Mouse (Mus musculus) retina, adult 2 months (tissue): Measurements from ENCODE around the gene Tango6.
A peak's percentile ranks its signal among the peaks of the same experiment; 100 is the strongest.

Experiments used
- DNase-seq: peaks from one replicate; pipeline ENCODE4 v3.0.0-alpha.2; 2012; ENCODE audit warnings: low read depth, low spot score

Gene Tango6

DNA sequence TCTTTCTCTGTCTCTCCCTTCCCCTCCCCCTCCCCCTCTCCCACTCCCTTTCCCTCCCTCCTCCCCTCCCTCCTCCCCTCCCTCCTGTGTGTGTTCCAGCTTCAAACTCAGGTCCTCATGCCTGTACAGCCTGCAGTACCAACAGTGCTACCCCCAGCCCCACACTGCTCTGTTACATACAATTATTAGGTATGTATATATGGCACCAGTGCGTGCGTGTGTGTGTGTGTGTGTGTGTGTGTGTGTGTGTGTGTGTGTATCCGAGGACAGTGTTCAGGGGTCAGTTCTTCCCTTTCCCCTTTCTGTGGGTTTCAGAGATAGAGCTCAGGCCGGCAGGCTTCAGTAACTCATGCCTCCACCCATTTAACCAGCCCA is 134.3 kb downstream of the Tango6 start:
- DNase-seq: no peak

DNA sequence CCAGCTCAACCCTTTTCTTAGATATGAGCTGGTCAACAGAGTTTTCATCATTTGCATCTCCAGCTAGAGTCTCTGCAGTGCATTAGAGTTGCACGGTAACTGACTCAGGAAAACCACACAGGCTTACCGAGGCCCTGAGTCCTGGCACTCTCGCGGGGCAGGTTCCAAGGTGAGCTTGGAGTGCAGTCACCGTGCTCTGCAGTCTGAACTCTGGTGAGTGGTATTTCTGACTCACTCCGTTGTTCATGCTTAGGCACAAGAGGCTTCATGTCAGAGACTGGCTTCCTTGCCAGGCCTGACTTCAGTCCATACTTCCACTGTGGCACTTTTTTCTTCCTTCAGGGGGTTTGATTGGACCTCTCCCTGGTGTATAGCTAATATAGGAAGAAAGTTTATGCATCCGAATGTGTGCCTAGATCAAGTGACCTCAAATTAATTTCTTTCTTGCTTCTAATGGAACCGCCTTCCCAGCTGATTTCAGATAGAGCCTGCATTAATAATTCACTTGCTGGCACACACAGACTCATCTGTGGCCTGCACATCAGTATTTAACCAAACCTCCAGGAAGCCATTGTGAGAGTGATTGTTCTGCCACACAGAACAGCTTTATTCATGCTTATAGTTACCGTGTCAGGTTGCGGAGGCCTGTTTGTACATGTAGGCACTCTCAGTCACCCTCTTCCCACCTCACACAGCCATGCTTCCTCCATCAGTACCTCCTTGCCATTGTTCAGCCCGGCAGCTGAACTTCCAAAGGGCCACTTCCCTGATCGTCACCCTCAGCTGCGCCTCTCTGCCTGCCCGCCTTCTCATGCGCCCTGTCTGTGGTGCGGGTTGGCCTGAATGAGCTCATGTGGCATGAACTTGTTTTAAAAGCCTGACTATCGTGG is 136.0 kb downstream of the Tango6 start:
- no peak for DNase-seq

DNA sequence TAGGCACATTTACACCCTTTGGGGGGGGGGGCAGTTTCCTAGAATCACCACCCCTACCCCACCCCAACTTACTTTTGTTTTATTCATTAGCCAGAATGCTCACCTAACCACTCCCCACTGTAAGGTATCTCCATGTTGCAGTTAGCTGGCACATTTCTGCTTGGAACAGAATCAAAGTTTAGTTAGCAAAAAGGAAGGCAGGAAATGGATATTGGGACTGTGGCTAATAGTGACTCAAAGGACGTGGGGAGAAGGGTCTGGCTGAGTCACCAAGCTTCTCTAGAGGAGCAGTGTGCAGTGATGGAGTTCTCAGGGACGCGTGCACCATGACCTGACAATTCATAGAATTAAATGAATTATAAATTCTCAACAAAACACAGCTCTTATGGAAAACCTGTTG is 136.7 kb downstream of the Tango6 start:
- DNase-seq: no peak

DNA sequence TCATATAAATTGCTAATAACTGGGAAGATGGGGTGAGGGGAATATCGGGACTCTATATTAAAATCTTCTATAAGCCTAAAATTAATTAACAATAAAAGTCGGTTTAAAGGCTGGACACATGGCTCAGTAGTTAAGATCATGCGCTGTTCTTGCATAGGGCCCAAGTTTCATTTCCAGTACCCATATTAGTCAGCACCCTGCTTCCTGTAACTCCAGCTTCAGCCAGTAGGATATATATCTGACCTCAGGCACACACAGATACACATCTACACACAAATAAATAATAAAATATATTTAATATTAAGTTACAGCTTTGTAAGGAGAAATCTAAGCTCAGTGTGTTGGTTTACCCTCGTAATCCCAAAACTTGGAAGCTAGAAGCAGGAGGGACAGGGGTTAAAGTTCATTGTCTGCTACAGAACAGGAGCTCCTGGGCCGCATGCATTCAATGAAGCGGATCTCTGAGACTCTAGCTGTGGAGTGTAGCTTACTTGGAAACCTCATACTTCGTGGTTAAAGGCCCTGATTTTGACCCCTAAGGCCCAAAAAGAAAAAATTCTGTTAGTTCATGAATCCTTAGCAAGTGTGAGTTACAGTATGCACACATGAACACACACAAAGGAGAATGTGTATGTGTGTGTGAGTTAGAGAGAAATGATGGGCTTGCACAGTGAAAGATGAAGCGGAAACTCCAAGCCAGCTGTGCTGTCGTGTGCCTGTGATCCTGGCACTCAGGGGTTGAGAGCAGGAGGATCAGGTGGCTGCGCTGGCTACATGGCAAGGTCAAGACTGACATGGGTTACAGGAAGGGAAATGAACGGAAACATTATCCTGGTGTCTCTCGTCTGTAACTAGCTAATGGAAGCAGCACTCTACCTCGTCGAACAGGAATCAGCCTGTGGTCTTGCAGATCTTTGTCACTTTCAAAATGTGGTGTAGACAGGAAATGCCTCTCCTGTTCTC is 138.0 kb downstream of the Tango6 start:
- no peak for DNase-seq

DNA sequence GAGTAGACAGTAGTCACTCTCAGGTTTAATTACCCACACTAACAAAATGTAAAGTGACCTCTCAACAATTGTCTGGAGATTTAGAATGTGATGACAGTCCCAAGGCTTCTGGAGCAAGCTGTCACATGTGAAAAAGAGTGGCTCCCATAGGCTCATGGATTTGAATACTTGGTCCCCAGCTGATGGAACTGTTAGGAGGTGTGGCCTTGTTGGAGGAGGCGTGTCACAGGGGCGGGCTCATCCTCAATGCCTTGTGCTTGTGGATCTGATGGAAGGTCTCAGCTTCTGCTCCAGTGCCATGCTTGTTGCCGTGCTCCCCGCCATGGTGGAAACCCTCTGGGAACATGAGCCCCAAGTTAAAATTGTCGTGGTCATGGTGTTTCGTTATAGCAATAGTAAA is 146.1 kb downstream of the Tango6 start:
- DNase-seq: no peak

DNA sequence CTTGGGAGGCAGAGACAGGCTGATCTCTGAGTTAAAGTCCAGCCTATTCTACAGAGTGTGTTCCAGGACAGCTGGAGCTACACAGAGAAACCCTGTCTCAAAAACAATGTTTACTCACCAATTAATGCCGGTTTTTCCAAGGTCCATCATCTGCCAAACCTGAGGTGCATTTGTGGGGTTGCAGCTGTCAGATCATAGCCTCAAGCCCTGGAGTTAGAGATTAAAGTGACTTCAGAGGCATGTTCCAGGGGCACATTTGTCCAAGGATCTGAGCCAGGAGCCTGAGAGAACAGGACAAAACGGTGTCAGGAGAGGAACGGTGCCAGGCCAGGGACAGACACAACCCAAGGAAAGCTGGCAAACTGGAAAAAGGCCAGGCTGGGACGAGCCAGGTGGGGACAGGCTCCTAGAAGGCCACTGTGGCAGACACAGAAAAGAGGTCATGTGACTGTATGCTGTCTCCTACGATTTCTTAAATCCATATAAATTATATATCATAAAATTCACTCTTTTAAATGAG is 146.7 kb downstream of the Tango6 start:
- no peak for DNase-seq

DNA sequence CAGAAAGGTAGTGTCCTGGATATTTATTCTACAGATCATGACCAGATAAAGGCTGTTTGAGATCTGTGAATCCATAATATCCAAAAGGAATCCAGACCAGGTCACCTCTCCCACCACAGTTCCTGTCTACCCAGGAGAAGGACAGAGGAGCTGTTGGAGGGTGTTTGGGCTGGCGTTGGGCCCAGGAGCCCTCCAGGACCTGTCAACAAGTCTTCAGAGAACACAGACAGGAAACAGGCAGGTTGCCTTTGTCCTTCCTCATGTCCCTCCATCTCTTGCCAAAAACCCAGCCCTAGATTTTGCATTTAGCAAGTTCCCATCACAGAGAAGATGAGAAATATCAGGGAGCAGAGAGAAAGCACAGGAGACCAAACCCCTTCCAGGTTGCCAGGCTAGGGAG is 152.0 kb downstream of the Tango6 start:
- DNase-seq: no peak

DNA sequence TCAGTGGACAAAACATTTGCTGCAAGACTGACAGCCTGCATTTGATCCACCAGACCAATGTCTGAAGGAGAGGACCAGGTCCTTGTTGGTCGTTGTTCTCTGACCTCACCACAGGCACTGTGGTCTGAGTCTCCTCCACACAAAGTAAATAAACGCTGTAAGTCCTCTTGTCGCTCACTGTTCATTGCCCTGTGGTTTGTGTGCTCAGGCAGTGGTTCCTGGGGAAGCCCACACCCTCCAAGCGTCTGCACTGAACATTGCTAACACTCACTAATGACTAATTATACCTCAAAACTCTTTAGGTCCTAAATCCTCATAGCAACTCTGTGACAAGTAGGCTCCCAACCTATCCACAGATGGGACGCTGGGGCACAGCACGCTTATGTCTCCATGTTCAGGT is 153.7 kb downstream of the Tango6 start:
- no peak for DNase-seq

DNA sequence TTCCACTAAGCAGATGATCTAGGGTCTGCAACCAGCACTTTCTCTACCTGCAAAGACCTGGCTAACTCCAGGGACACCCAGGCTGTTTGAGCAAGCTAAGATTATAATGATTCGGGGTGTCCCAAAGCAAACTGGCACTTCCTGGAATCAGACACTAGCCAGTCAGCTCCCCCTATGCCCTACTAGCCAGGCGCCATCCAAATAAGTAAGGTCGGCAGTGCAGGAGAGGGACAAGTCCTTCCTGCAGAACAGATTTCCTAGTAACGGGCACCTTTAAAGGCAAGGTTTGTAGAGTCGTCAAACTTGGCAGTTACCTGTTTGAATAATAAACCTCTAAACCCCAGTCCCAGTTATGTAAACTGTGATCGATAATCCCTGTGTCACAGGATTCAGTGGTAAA is 155.9 kb downstream of the Tango6 start:
- DNase-seq: no peak

DNA sequence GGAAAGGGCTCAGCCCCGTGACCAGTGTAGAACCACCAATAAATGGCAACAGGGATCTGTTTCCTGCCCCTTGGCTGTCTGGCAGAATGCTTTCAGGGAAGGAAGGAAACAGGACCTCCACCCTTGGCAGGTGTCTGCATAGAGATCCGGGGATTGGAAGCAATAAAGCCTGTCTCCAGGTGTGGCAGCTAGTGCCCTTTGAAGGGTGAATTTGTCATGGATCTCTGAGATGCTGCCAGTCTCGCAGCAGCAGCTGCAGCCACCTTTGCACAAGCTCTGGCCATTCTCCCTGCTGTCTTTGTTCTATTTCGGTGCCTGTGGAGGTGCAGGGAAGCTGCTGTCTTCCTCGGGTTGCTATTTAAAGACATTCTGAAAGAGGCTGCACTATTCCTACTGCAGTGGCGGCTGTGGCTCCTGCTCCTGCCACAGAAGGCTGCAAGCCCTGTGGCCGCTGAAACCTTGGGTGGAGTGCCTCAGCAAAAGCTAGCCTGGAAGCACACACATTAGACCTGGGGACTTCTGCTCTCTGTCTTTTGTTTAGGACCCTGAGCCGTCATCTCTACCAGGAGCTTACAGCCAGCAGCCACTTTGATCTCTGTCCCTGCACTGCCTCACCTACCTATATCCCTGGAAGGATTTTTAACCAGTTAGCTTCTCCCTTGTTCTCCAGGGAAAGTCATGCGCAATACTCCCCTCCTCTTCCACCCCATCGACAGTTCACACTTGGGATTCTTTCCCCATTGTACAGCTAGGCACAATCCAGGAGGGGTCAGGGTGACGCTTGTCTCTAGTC is 156.5 kb downstream of the Tango6 start:
- no peak for DNase-seq

DNA sequence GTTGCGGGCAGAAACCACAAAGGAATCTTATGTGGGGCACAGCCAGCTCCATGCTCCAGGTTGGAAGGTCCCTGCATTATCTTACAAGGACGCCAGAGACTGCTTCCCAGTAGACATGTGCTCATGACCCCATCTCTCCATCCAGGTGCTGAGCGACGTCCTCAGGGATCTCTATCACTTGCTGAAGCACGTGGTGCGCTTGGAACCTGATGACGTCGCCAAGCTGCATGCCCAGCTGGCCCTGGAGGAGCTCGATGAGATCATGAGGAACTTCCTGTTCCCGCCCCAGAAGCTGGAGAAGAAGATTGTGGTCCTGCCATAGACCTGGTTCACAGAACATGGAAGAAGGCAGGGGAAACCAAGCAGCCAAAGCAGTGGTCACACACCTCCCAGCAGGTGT is 167.2 kb downstream of the Tango6 start:
- no peak for DNase-seq

DNA sequence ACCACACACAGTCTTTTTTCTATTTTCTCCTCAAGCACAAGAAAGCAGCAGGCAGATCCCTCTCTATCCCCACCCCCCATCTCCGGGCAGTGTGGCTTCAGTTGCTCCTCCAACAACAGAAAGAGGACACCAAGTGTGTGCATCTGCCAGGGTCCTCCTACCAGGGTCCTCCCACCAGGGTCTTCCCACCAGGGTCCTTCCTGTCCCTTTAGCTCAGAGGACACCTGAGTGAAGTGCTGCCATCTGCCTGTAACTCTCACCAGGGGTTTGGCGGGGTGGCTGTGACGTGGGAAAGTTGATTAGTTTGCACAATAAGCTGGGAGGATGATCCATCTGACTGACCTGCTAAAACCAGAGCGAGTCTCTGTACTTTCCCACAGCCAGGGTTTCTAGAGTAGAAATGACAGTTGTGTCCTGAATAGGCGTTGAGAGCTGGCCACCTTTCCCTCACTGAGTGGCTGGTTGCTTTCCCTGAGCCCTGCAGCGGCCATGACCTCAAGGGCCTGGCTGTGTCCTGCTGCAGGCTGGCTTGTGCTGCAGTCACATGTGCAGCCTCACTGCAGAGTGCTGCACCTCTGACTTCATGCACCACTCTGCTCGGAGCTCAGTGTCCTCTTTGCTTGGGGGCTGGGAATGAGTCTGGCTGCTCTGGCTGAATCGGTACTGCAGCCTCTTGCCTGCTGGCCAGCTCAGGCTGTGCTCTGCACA is 171.8 kb downstream of the Tango6 start:
- peak; percentile 39 for DNase-seq

DNA sequence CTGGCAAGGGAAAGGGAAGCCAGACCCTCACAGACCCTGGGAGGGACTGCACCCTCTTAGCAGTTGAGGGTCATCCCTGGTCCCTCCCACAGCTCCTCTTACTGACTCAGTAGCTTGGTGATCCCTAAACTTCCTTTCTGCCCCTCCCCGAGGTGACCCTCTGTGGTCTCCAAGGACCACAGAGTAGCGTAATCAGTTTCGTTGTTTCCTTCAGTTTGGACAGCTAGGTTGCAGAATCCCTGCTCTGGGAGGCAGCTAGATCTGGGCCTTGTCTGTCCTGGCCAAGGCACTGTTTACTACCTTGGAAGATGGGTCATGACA is 172.3 kb downstream of the Tango6 start:
- DNase-seq: no peak

DNA sequence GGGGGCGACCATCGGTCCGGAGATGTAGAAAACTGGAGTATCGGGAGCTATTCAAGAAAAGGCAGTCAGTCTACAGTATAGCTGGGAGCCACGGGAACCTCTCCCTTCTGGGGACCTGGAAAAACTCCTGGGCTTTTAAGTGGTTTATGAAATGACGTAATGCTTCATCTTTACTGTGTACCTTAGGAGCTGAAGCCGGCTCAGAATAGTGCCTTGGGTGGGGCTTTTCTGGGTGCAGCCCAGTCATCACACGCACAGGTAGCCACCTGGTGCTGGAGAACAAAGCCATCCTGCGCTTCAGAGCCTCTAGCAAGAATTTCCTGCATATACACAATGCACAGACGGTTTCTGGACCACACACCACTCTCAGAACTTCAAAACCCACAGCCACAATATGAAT is 180.0 kb downstream of the Tango6 start:
- DNase-seq: no peak

DNA sequence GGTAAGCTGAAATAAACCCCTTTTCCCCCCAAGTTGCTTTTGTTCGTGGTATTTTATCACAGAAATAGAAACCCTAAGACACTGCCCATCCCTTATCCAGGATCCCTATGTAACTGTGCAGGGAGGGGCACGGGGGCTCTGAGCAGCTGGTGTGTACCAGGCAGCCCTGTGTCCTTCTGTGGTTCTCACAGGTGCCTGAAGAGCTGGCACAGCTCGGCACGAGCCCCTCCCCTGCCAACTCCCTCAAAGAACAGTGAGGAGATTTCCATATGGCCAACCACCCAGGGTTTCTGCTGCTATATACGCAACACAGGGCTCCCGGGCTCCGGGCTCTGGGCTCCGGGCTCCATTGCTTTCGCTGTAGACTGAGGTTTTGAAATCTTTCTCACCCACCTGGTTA is 182.5 kb downstream of the Tango6 start:
- no peak for DNase-seq

DNA sequence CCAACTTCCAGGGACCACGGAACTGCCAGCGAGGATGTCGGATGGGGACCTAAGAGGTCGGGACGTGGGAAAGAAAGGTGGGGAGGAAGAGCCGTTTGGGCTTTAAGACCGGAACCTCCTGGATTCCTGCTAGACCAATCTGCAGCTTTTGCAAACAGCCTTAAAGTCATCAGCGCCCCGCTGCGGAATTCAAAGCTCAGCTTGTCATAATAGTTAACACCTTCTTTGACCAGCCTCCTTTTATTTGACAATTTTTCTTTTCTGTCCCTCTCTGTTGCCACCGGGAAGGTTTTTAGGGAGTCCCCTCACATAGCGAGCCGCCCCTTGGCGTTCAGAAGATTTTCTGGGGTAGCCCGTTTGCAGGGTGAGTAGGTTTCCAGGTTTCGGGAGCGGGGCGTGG is 187.2 kb downstream of the Tango6 start, which contains the start of gene Has3:
Gene Has3, plus strand, starts transcription at position 192 of the 400 bp plus-strand sequence.
- no peak for DNase-seq

DNA sequence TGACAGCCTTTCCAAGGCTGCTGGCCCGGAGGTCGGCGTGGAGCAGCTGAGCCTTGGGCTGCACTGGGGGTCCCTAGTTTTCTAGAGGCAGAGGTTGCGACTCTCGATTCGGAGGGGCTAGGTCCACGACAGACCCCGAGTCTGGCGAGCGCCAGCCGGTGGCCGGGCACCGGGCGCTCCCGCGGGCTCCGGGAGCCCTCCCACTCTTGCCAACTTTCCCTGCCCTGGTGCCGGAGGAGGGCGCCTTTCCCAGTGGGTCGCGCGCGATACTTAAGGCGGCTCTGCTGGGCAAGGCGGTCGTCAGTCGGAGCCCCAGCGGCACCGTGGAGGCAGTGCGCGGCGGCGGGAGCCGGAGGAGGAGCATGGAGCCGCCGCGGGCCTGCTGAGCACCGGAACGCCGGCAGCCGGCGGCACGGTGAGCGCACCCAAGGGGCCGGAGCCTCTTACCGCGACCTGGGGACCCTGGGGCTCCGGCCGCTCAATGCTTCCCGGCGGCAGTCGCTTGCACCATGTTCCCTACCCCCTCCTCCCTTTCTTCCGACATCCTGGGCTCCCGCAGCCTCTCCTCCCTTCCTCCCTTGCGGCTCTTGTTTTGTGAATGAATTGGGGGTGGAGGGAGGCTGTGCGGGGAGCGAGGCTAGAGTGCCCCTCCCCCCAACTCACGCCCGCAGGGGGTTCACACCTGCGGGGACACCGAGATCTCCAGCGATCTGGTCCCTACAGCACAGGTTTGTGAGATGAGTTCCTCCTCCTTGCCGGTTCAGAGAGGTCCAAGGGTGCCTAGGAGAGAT is 187.9 kb downstream of the Tango6 start:
- no peak for DNase-seq

DNA sequence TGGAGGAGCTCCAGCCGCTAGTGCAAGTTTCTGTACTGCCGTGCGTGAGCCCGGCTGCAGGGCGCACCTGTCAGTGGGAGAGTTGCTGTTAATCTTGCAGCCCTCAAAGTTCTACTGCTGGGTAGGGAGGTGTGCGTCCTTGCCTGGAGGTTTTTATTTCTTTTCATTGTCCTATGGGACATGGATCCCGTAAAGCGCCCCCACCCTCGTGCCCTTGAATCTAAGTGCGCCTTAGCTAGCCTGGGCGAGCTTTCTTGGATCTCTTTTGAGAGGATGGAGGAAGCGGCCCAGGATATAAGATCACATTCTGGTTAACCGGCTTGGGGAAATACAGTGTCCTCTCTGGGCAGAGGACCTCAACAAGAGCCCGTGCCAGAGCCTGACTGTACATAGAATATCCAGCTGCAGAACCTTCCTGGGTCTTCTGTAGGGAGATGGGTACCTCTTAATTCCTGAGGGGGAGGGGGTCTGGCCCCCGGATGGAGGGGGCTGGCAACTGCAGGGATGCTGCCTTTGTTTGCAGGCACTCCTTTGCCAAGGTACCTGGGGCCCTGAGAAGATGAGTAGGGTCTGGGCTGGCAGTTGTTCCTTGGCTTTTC is 188.6 kb downstream of the Tango6 start:
- no peak for DNase-seq

DNA sequence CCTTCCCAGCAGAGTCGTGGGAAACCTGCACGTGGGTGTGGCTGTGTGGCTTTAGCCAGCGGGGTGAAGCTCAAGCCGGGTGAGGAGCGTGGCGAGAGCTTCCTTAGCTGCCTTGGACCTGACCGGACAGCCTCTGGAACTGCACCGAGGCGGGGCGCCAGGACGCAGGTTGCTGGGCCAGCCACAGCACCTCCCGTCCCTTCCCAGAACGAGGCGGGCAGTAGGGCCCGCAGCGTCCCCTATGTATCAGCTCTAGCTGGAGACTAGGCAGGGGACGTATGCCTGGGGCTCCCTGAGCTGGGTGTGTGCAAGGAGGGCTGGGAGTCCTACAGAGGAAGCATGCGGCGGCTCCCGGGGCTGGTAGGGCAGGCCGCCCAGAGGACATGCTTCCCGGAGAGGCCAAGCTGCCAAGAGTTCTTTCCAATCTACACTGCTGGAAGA is 189.1 kb downstream of the Tango6 start:
- DNase-seq: no peak
